Mouse (Mus musculus) kidney, embryonic 16.5 days (tissue): ENCODE measurements around the gene Stag1. TPM values are rescaled to one million over a fixed set of nuclear protein-coding genes. Genes with fewer than 3 reads are reported as not detected.
A peak's percentile ranks its signal among the peaks of the same experiment; 100 is the strongest.

ENCODE experiments used
- ATAC-seq: fragments of 200-750 bp; cut with Nextera tagmentation; 2 replicates; pipeline ENCODE4 v1.8.0; 2017; ENCODE audit warnings: moderate TSS enrichment; ENCODE audit not compliant: low FRiP score, low TSS enrichment
- H3K27ac ChIP-seq: fragments of 300-500 bp; sonication (generic); 2 replicates; pipeline ENCODE4 v1.5.1; 2014; ENCODE audit warnings: low read length
- H3K27me3 ChIP-seq: fragments of 300-500 bp; sonication (generic); 2 replicates; pipeline ENCODE4 v1.6.1; 2014; ENCODE audit warnings: low read length, control low read depth, mixed read lengths; ENCODE audit not compliant: insufficient read depth
- H3K36me3 ChIP-seq: fragments of 300-500 bp; sonication (generic); 2 replicates; pipeline ENCODE4 v1.6.1; 2014; ENCODE audit warnings: low read length, control low read depth, mixed read lengths; ENCODE audit not compliant: insufficient read depth
- H3K4me1 ChIP-seq: fragments of 300-500 bp; sonication (generic); 2 replicates; pipeline ENCODE4 v1.6.1; 2014; ENCODE audit warnings: low read length, control low read depth, mixed read lengths; ENCODE audit not compliant: insufficient read depth
- H3K4me2 ChIP-seq: fragments of 300-500 bp; sonication (generic); replicated peaks from 2 replicates; pipeline ENCODE4 v1.6.1; 2014; ENCODE audit warnings: low read depth, low read length
- H3K4me3 ChIP-seq: fragments of 300-500 bp; sonication (generic); 2 replicates; pipeline ENCODE4 v1.5.1; 2014; ENCODE audit warnings: mild to moderate bottlenecking, low read length
- H3K9ac ChIP-seq: fragments of 300-500 bp; sonication (generic); replicated peaks from 2 replicates; pipeline ENCODE4 v1.6.1; 2014; ENCODE audit warnings: low read length
- H3K9me3 ChIP-seq: fragments of 300-500 bp; sonication (generic); 2 replicates; pipeline ENCODE4 v1.6.1; 2016; ENCODE audit warnings: low read length, control low read depth
- WGBS: fragments of 180-500 bp; shearing (Covaris S2); extraction: QIAGEN DNeasy Blood & Tissue Kit; methylation state at CpG from one replicate; pipeline ENCODE4 v1.1.7; 2014; 5-methylcytosine and 5-hydroxymethylcytosine counted together
- polyA plus RNA-seq: library from polyadenylated mRNA; unstranded; fragments of >200 nt; fragmentation: Nextera tagmentation; extraction: Ambion mirVana; gene quantifications from 2 replicates; pipeline ENCODE4 v1.2.1, GENCODE M21; 2015

The Stag1 gene
- polyA plus RNA-seq, 1 experiment from 2014 or later, result 32.1 TPM

GRCm38 (mm10) chr9:100642186-100642839, 44.7 kb downstream of the Stag1 start:
- WGBS, result under 1% methylated on average over 16 of the region's 16 CpGs
- H3K9ac ChIP-seq, result peak overlapping the region; percentile 71
- peak overlapping the region; percentile 76 for H3K4me2 ChIP-seq
- peak overlapping the region; percentile 91 for H3K4me3 ChIP-seq
- H3K27me3 ChIP-seq, result no peaks in the 10 kb centered on the region
- H3K4me1 ChIP-seq, result peaks cover 24% of the 10 kb centered on the region
- H3K9me3 ChIP-seq, result no peaks in the 10 kb centered on the region
- peak overlapping the region; percentile 99 for H3K27ac ChIP-seq
- no peaks in the 10 kb centered on the region for H3K36me3 ChIP-seq
- ATAC-seq, result no peak

- Histone ChIP-seq H3K9ac (peak overlapping the region; percentile 97), H3K27me3 (no peaks in the 10 kb centered on the region), H3K36me3 (no peaks in the 10 kb centered on the region), H3K9me3 (no peaks in the 10 kb centered on the region), H3K4me1 (peaks cover 25% of the 10 kb centered on the region), H3K4me2 (peak overlapping the region; percentile 76), H3K27ac (peak overlapping the region; percentile 99), H3K4me3 (peak overlapping the region; percentile 91)
- ATAC-seq, result peak; percentile 99
- WGBS, result under 1% methylated on average over 92 of the region's 97 CpGs
These were observed 45.5 kb downstream of the Stag1 start for GRCm38 (mm10) chr9:100642840-100643697.

GRCm38 (mm10) chr9:100644071-100644771, 46.6 kb downstream of the Stag1 start:
- ATAC-seq, result peak; percentile 17; the same call in 1 of the 2 replicates
- peak overlapping the region; percentile 70 for H3K4me2 ChIP-seq
- no peaks in the 10 kb centered on the region for H3K36me3 ChIP-seq
- no peaks in the 10 kb centered on the region for H3K27me3 ChIP-seq
- H3K4me1 ChIP-seq, result peaks cover 25% of the 10 kb centered on the region
- H3K9me3 ChIP-seq, result no peaks in the 10 kb centered on the region
- H3K27ac ChIP-seq, result peak overlapping the region; percentile 98
- H3K9ac ChIP-seq, result peak overlapping the region; percentile 97
- H3K4me3 ChIP-seq, result peak overlapping the region; percentile 91
- whole genome bisulfite sequencing, result under 1% methylated on average over 38 of the region's 64 CpGs

- WGBS, result 28% methylated on average over 8 of the region's 8 CpGs
- H3K9me3 ChIP-seq, result no peaks in the 10 kb centered on the region
- H3K4me3 ChIP-seq, result peak overlapping the region; percentile 91
- no peaks in the 10 kb centered on the region for H3K36me3 ChIP-seq
- peaks cover 25% of the 10 kb centered on the region for H3K4me1 ChIP-seq
- no peak overlapping the region for H3K27ac ChIP-seq
- ATAC-seq, result no peak
- H3K9ac ChIP-seq, result peak overlapping the region; percentile 15; the same call in 1 of the 2 replicates
- H3K27me3 ChIP-seq, result no peaks in the 10 kb centered on the region
- peak overlapping the region; percentile 70 for H3K4me2 ChIP-seq
These were observed 47.7 kb downstream of the Stag1 start for GRCm38 (mm10) chr9:100645026-100645940.

- H3K4me2 ChIP-seq, result no peak overlapping the region
- no peaks in the 10 kb centered on the region for H3K9me3 ChIP-seq
- ATAC-seq, result no peak
- no peak overlapping the region for H3K4me3 ChIP-seq
- H3K4me1 ChIP-seq, result peaks cover 21% of the 10 kb centered on the region
- H3K27ac ChIP-seq, result no peak overlapping the region
- H3K27me3 ChIP-seq, result no peaks in the 10 kb centered on the region
- no peaks in the 10 kb centered on the region for H3K36me3 ChIP-seq
- no peak overlapping the region for H3K9ac ChIP-seq
- WGBS, result 90% methylated on average over 2 of the region's 2 CpGs
These were observed 48.7 kb downstream of the Stag1 start for GRCm38 (mm10) chr9:100646276-100646675.

- Histone ChIP-seq H3K36me3 (no peaks in the 10 kb centered on the region), H3K9ac (no peak overlapping the region), H3K4me3 (no peak overlapping the region), H3K27ac (no peak overlapping the region), H3K27me3 (no peaks in the 10 kb centered on the region), H3K4me1 (peaks cover 12% of the 10 kb centered on the region), H3K4me2 (no peak overlapping the region), H3K9me3 (no peaks in the 10 kb centered on the region)
- WGBS, result 92% methylated on average over 2 of the region's 2 CpGs
- ATAC-seq, result no peak
These were observed 50.3 kb downstream of the Stag1 start for GRCm38 (mm10) chr9:100647774-100648323.

GRCm38 (mm10) chr9:100654104-100654503, 56.5 kb downstream of the Stag1 start:
- Histone ChIP-seq H3K4me3 (no peak overlapping the region), H3K4me2 (no peak overlapping the region), H3K9ac (no peak overlapping the region), H3K4me1 (no peaks in the 10 kb centered on the region), H3K36me3 (no peaks in the 10 kb centered on the region), H3K9me3 (no peaks in the 10 kb centered on the region), H3K27ac (no peak overlapping the region), H3K27me3 (no peaks in the 10 kb centered on the region)
- ATAC-seq, result no peak
- 84% methylated on average over 3 of the region's 3 CpGs for WGBS

- Histone ChIP-seq H3K9ac (no peak overlapping the region), H3K4me3 (no peak overlapping the region), H3K27ac (no peak overlapping the region), H3K4me1 (no peaks in the 10 kb centered on the region), H3K36me3 (peaks cover under 1% of the 10 kb centered on the region; the same call in 1 of the 2 replicates), H3K4me2 (no peak overlapping the region), H3K27me3 (no peaks in the 10 kb centered on the region), H3K9me3 (peaks cover under 1% of the 10 kb centered on the region)
- no peak for ATAC-seq
- WGBS, result 93% methylated on average over 4 of the region's 4 CpGs
These were observed 58.5 kb downstream of the Stag1 start for GRCm38 (mm10) chr9:100656058-100656457.

GRCm38 (mm10) chr9:100660587-100660986, 63.0 kb downstream of the Stag1 start:
- Histone ChIP-seq H3K4me1 (no peaks in the 10 kb centered on the region), H3K9me3 (peaks cover 5% of the 10 kb centered on the region), H3K4me3 (no peak overlapping the region), H3K36me3 (peaks cover 4% of the 10 kb centered on the region; the same call in 1 of the 2 replicates), H3K9ac (no peak overlapping the region), H3K4me2 (no peak overlapping the region), H3K27me3 (no peaks in the 10 kb centered on the region), H3K27ac (no peak overlapping the region)
- ATAC-seq, result no peak
